Mouse (Mus musculus) spleen, adult 2 months (tissue): ENCODE measurements around the gene Tpbpa. TPM values are rescaled to one million over a fixed set of nuclear protein-coding genes. Genes with fewer than 3 reads are reported as not detected.
"Not testable (repeated sequence)": the region's sequence is repeated elsewhere in the genome, so short reads cannot be mapped to it uniquely, and the experiment has no call there.

Source experiments
- DNase-seq, 2 experiments: peaks; one replicate each; pipeline versions ENCODE4 v3.0.0 to v3.0.0-alpha.2; 2012 to 2021; ENCODE audit warnings: low spot score in 2 of 2, low read depth in 1 of 2
- H3K27ac ChIP-seq: fragments of 200-500 bp; 2 replicates; pipeline ENCODE4 v1.5.1; 2012; ENCODE audit warnings: low read length, inconsistent platforms; ENCODE audit not compliant: insufficient read depth
- H3K27me3 ChIP-seq: fragments of 200-500 bp; 2 replicates; pipeline ENCODE4 v1.6.1; 2012; ENCODE audit warnings: mild to moderate bottlenecking, moderate library complexity, low read length, inconsistent platforms; ENCODE audit not compliant: control insufficient read depth, insufficient read depth
- H3K36me3 ChIP-seq: fragments of 200-500 bp; 2 replicates; pipeline ENCODE4 v1.6.1; 2012; ENCODE audit warnings: mild to moderate bottlenecking, low read length, inconsistent platforms; ENCODE audit not compliant: control insufficient read depth, insufficient read depth
- H3K4me1 ChIP-seq: fragments of 200-500 bp; 2 replicates; pipeline ENCODE4 v1.6.1; 2011; ENCODE audit warnings: inconsistent platforms; ENCODE audit not compliant: control insufficient read depth, insufficient read depth, insufficient read length
- H3K4me3 ChIP-seq: fragments of 200-500 bp; 2 replicates; pipeline ENCODE4 v1.5.1; 2011; ENCODE audit warnings: mild to moderate bottlenecking, inconsistent platforms; ENCODE audit not compliant: insufficient read depth, insufficient read length; ENCODE audit errors: extremely low read depth
- CTCF ChIP-seq: fragments of 200-500 bp; IDR thresholded peaks from 2 replicates; pipeline ENCODE4 v1.5.1; 2011; ENCODE audit warnings: mild to moderate bottlenecking, inconsistent platforms; ENCODE audit not compliant: insufficient read depth, insufficient read length, insufficient replicate concordance; ENCODE audit errors: extremely low read depth
- POLR2A ChIP-seq: fragments of 200-500 bp; IDR thresholded peaks from 2 replicates; pipeline ENCODE4 v1.6.1; 2011; ENCODE audit warnings: low read depth, low read length, inconsistent platforms
- WGBS: fragments of 180-500 bp; shearing (Covaris S2); methylation state at CpG from one replicate; pipeline ENCODE4 v1.1.7; 2018; 5-methylcytosine and 5-hydroxymethylcytosine counted together
- polyA plus RNA-seq: library from polyadenylated mRNA; depleted of rRNA; stranded (reverse); fragments of >200 nt; gene quantifications from 2 replicates; pipeline ENCODE4 v1.2.3, GENCODE M21; 2012; rRNA removed

The Tpbpa gene
- polyA plus RNA-seq, 1 experiment = not detected

- no peaks in the 10 kb centered on the region for H3K27me3 ChIP-seq
- 4% methylated on average over 3 of the region's 3 CpGs for WGBS
- no peaks in the 10 kb centered on the region for H3K4me1 ChIP-seq
- no peak within 1 kb of the TSS for H3K4me3 ChIP-seq
- DNase-seq = peak; percentile 4 to 14
- no peaks in the 10 kb centered on the region for H3K36me3 ChIP-seq
- no peak for TF ChIP-seq POLR2A
- no peak for TF ChIP-seq CTCF
- no peak within 1 kb of the TSS; the same call in 1 of the 2 replicates for H3K27ac ChIP-seq
Observed at GRCm38 (mm10) chr13:60897328-60897727, 44.5 kb downstream of the Tpbpa start, which contains the start of gene Ctla2b. Gene Ctla2b, minus strand, starts transcription at chr13:60897447.

- WGBS = 84% methylated on average over 8 of the region's 8 CpGs
- not testable (repeated sequence) for H3K27me3 ChIP-seq, H3K4me1 ChIP-seq, H3K27ac ChIP-seq, H3K4me3 ChIP-seq, H3K36me3 ChIP-seq, DNase-seq
Observed at GRCm38 (mm10) chr13:60896794-60897193, 45.0 kb downstream of the Tpbpa start, which contains the start of gene Gm49392. Gene Gm49392, minus strand, starts transcription at chr13:60896894.

GRCm38 (mm10) chr13:60895406-60896160, 46.2 kb downstream of the Tpbpa start:
- Histone ChIP-seq H3K4me3 (no peak overlapping the region), H3K27ac (no peak overlapping the region), H3K36me3 (no peaks in the 10 kb centered on the region), H3K27me3 (no peaks in the 10 kb centered on the region), H3K4me1 (no peaks in the 10 kb centered on the region)
- TF ChIP-seq CTCF (no peak), POLR2A (no peak)
- DNase-seq = no peak

GRCm38 (mm10) chr13:60892301-60892700, 49.5 kb downstream of the Tpbpa start:
- no peak for TF ChIP-seq POLR2A
- no peak for TF ChIP-seq CTCF
- WGBS = 63% methylated on average over 1 of the region's 1 CpGs
- no peaks in the 10 kb centered on the region for H3K27me3 ChIP-seq
- DNase-seq = no peak
- no peak overlapping the region for H3K4me3 ChIP-seq
- H3K36me3 ChIP-seq = no peaks in the 10 kb centered on the region
- H3K27ac ChIP-seq = no peak overlapping the region
- H3K4me1 ChIP-seq = no peaks in the 10 kb centered on the region

Other genes starting within 250 kb of the Tpbpa start
- not detected in 2 replicates for gene BC051665, start 155.6 kb downstream of the Tpbpa start, polyA plus RNA-seq
- gene Ctsll3, start 139.1 kb downstream of the Tpbpa start, polyA plus RNA-seq = not detected in 2 replicates
- gene 4930486L24Rik, start 77.5 kb downstream of the Tpbpa start, polyA plus RNA-seq = 0.20 and 0.68 TPM in 2 replicates
- 0.25 and 0.42 TPM in 2 replicates for gene Gm49392, start 45.1 kb downstream of the Tpbpa start, polyA plus RNA-seq
- 2.2 and 2.8 TPM in 2 replicates for gene Ctla2b, start 44.5 kb downstream of the Tpbpa start, polyA plus RNA-seq
- not detected in 2 replicates for gene Tpbpb, start 37.1 kb downstream of the Tpbpa start, polyA plus RNA-seq
- gene Gm49393, start 6.4 kb downstream of the Tpbpa start, polyA plus RNA-seq = not detected in 2 replicates
- 1.4 and 2.3 TPM in 2 replicates for gene Gm49391, start 5.4 kb downstream of the Tpbpa start, polyA plus RNA-seq
- gene Ctla2a, start 5.4 kb downstream of the Tpbpa start, polyA plus RNA-seq = 12.0 and 13.4 TPM in 2 replicates
- gene Ctsj, start 64.0 kb upstream of the Tpbpa start, polyA plus RNA-seq = not detected in 2 replicates
- gene Ctsq, start 98.6 kb upstream of the Tpbpa start, polyA plus RNA-seq = not detected in 2 replicates
- gene Ctsr, start 222.3 kb upstream of the Tpbpa start, polyA plus RNA-seq = not detected in 2 replicates